Mouse (Mus musculus): ENCODE measurements around the gene Abcc4. TPM values are rescaled to one million over a fixed set of nuclear protein-coding genes. Genes with fewer than 3 reads are reported as not detected.
"Not testable (repeated sequence)": the region's sequence is repeated elsewhere in the genome, so short reads cannot be mapped to it uniquely, and the experiment has no call there.

The Abcc4 gene
- polyA plus RNA-seq, 1 experiment from 2014 or later = 4.7 TPM

GRCm38 (mm10) chr14:118673501-118673900, 32.5 kb downstream of the Abcc4 start:
- Histone ChIP-seq H3K9ac (0 out of 2 replicates have a peak overlapping the region, but pooled peaks have one; percentile 26), H3K4me1 (replicated peaks) (no peaks in the 10 kb centered on the region; the same call in 1 of the 2 replicates), H3K27ac (replicated peaks) (no peak overlapping the region), H3K27me3 (no peaks in the 10 kb centered on the region), H3K4me3 (no peak overlapping the region), H3K4me2 (no peak overlapping the region), H3K9me3 (no peaks in the 10 kb centered on the region), H3K36me3 (no peaks in the 10 kb centered on the region)
- no peak for ATAC-seq (ENCODE audit: low read depth)
- 52% methylated on average over 6 of the region's 6 CpGs for WGBS

GRCm38 (mm10) chr14:118672931-118673330, 33.1 kb downstream of the Abcc4 start:
- H3K4me2 ChIP-seq; H3K27me3 ChIP-seq; H3K4me1 ChIP-seq (replicated peaks); H3K4me3 ChIP-seq; H3K9me3 ChIP-seq; H3K27ac ChIP-seq (replicated peaks); H3K36me3 ChIP-seq; ATAC-seq (ENCODE audit: low read depth): not testable (repeated sequence)
- H3K9ac ChIP-seq = 0 out of 2 replicates have a peak overlapping the region, but pooled peaks have one; percentile 26
- WGBS = 91% methylated on average over 6 of the region's 6 CpGs

- no peaks in the 10 kb centered on the region for H3K4me1 ChIP-seq (replicated peaks)
- no peaks in the 10 kb centered on the region for H3K27me3 ChIP-seq
- H3K4me2 ChIP-seq = no peak overlapping the region
- H3K9ac ChIP-seq = no peak overlapping the region
- H3K4me3 ChIP-seq = no peak overlapping the region
- no peaks in the 10 kb centered on the region for H3K36me3 ChIP-seq
- no peak overlapping the region for H3K27ac ChIP-seq (replicated peaks)
- ATAC-seq (ENCODE audit: low read depth) = no peak
- 79% methylated on average over 6 of the region's 6 CpGs for WGBS
- H3K9me3 ChIP-seq = no peaks in the 10 kb centered on the region
Measured at GRCm38 (mm10) chr14:118667499-118667898, 38.5 kb downstream of the Abcc4 start.

GRCm38 (mm10) chr14:118664661-118665060, 41.4 kb downstream of the Abcc4 start:
- Histone ChIP-seq H3K4me2 (no peak overlapping the region), H3K27ac (replicated peaks) (no peak overlapping the region), H3K4me3 (no peak overlapping the region), H3K27me3 (no peaks in the 10 kb centered on the region), H3K9me3 (no peaks in the 10 kb centered on the region), H3K4me1 (replicated peaks) (no peaks in the 10 kb centered on the region), H3K9ac (no peak overlapping the region), H3K36me3 (no peaks in the 10 kb centered on the region)
- ATAC-seq (ENCODE audit: low read depth) = no peak
- 77% methylated on average over 7 of the region's 7 CpGs for WGBS

- 84% methylated on average over 18 of the region's 18 CpGs for WGBS
- peaks cover 6% of the 10 kb centered on the region for H3K4me1 ChIP-seq (replicated peaks)
- H3K9ac ChIP-seq = no peak overlapping the region
- H3K27ac ChIP-seq (replicated peaks) = no peak overlapping the region
- no peak overlapping the region for H3K4me2 ChIP-seq
- ATAC-seq (ENCODE audit: low read depth) = no peak
- no peak overlapping the region for H3K4me3 ChIP-seq
- no peaks in the 10 kb centered on the region for H3K9me3 ChIP-seq
- H3K27me3 ChIP-seq = no peaks in the 10 kb centered on the region
- H3K36me3 ChIP-seq = no peaks in the 10 kb centered on the region
Measured at GRCm38 (mm10) chr14:118662625-118663276, 43.3 kb downstream of the Abcc4 start.

GRCm38 (mm10) chr14:118662124-118662523, 43.9 kb downstream of the Abcc4 start:
- H3K36me3 ChIP-seq = no peaks in the 10 kb centered on the region
- H3K27ac ChIP-seq (replicated peaks) = no peak overlapping the region
- H3K4me3 ChIP-seq = no peak overlapping the region
- H3K27me3 ChIP-seq = no peaks in the 10 kb centered on the region
- no peaks in the 10 kb centered on the region for H3K9me3 ChIP-seq
- H3K4me2 ChIP-seq = no peak overlapping the region
- 76% methylated on average over 10 of the region's 10 CpGs for WGBS
- ATAC-seq (ENCODE audit: low read depth) = no peak
- H3K9ac ChIP-seq = no peak overlapping the region
- H3K4me1 ChIP-seq (replicated peaks) = peaks cover 9% of the 10 kb centered on the region

GRCm38 (mm10) chr14:118659230-118659629, 46.8 kb downstream of the Abcc4 start:
- H3K4me1 ChIP-seq (replicated peaks) = peaks cover 9% of the 10 kb centered on the region
- no peak for ATAC-seq (ENCODE audit: low read depth)
- H3K9ac ChIP-seq = no peak overlapping the region

GRCm38 (mm10) chr14:118658328-118658692, 47.7 kb downstream of the Abcc4 start:
- H3K9me3 ChIP-seq = no peaks in the 10 kb centered on the region
- WGBS = 71% methylated on average over 8 of the region's 8 CpGs

More at GRCm38 (mm10) chr14:118659230-118659629, 46.8 kb downstream of the Abcc4 start:
- H3K9me3 ChIP-seq = no peaks in the 10 kb centered on the region
- H3K4me2 ChIP-seq = no peak overlapping the region
- no peak overlapping the region for H3K27ac ChIP-seq (replicated peaks)
- H3K4me3 ChIP-seq = no peak overlapping the region
- no peaks in the 10 kb centered on the region for H3K27me3 ChIP-seq
- H3K36me3 ChIP-seq = no peaks in the 10 kb centered on the region

GRCm38 (mm10) chr14:118657673-118658327, 48.2 kb downstream of the Abcc4 start:
- Histone ChIP-seq H3K4me2 (no peak overlapping the region), H3K9me3 (no peaks in the 10 kb centered on the region), H3K36me3 (no peaks in the 10 kb centered on the region), H3K27ac (replicated peaks) (no peak overlapping the region), H3K27me3 (no peaks in the 10 kb centered on the region), H3K4me1 (replicated peaks) (peaks cover 9% of the 10 kb centered on the region), H3K9ac (no peak overlapping the region), H3K4me3 (no peak overlapping the region)
- ATAC-seq (ENCODE audit: low read depth) = no peak
- 59% methylated on average over 20 of the region's 20 CpGs for WGBS

More at GRCm38 (mm10) chr14:118658328-118658692, 47.7 kb downstream of the Abcc4 start:
- H3K4me1 ChIP-seq (replicated peaks) = peaks cover 9% of the 10 kb centered on the region
- ATAC-seq (ENCODE audit: low read depth) = no peak
- no peaks in the 10 kb centered on the region for H3K36me3 ChIP-seq
- no peak overlapping the region for H3K27ac ChIP-seq (replicated peaks)
- no peak overlapping the region for H3K4me3 ChIP-seq
- no peaks in the 10 kb centered on the region for H3K27me3 ChIP-seq
- H3K4me2 ChIP-seq = no peak overlapping the region
- H3K9ac ChIP-seq = no peak overlapping the region

- no peaks in the 10 kb centered on the region for H3K9me3 ChIP-seq
- H3K9ac ChIP-seq = no peak overlapping the region
- H3K27ac ChIP-seq (replicated peaks) = no peak overlapping the region
- H3K4me3 ChIP-seq = no peak overlapping the region
- no peak overlapping the region for H3K4me2 ChIP-seq
- no peaks in the 10 kb centered on the region for H3K27me3 ChIP-seq
- H3K36me3 ChIP-seq = no peaks in the 10 kb centered on the region
- H3K4me1 ChIP-seq (replicated peaks) = peaks cover 9% of the 10 kb centered on the region
- ATAC-seq (ENCODE audit: low read depth) = no peak
- 70% methylated on average over 4 of the region's 4 CpGs for WGBS
Measured at GRCm38 (mm10) chr14:118657206-118657605, 48.8 kb downstream of the Abcc4 start.

GRCm38 (mm10) chr14:118656036-118656435, 50.0 kb downstream of the Abcc4 start:
- no peak overlapping the region for H3K4me2 ChIP-seq
- no peak for ATAC-seq (ENCODE audit: low read depth)
- H3K36me3 ChIP-seq = no peaks in the 10 kb centered on the region
- peaks cover 9% of the 10 kb centered on the region for H3K4me1 ChIP-seq (replicated peaks)
- no peak overlapping the region for H3K27ac ChIP-seq (replicated peaks)
- WGBS = 79% methylated on average over 7 of the region's 7 CpGs
- H3K9me3 ChIP-seq = no peaks in the 10 kb centered on the region
- H3K9ac ChIP-seq = no peak overlapping the region
- no peak overlapping the region for H3K4me3 ChIP-seq
- no peaks in the 10 kb centered on the region for H3K27me3 ChIP-seq

GRCm38 (mm10) chr14:118654903-118655302, 51.1 kb downstream of the Abcc4 start:
- Histone ChIP-seq H3K9ac (no peak overlapping the region), H3K27ac (replicated peaks) (no peak overlapping the region), H3K36me3 (no peaks in the 10 kb centered on the region), H3K4me3 (no peak overlapping the region), H3K4me1 (replicated peaks) (peaks cover 9% of the 10 kb centered on the region), H3K9me3 (no peaks in the 10 kb centered on the region), H3K4me2 (no peak overlapping the region), H3K27me3 (no peaks in the 10 kb centered on the region)
- ATAC-seq (ENCODE audit: low read depth) = no peak
- WGBS = 45% methylated on average over 1 of the region's 2 CpGs
